Mouse (Mus musculus): ENCODE data around the gene Tmem51.

Tmem51 gene

DNA sequence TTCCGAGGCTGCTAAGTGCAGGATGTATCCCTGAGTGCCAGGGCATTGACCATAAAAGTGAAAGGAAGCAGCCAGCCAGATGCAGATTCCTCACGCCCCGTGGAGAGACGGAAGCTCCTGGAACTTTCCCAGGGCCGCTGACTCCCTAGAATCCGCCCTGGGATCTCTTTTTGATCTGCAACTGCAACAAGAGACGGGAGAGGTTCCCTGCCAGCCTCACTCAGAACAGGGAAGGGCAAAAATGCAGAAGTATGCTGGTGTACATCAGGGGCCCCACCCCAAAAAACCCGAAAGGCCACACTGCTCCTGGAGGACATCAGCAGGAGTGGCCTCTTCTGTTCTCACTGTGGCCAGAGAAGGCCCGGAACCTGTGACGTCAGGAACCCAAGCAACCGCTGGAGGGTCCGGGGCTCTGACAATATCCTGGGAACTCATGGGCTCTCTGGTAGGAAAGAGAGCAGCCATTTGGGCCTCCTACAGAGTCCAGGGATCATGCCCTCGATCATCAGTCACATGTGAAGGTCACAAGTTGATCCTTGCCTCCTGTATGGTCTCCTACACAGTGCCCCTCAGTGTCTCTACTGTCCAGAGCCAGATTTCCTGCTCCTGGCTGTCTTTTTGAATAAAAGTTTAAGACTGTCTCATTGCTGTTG lies 2.3 kb downstream of the Tmem51 start:
- no peak for DNase-seq (ENCODE audit: extremely low read depth, low read depth, low spot score)

- no peak for DNase-seq (ENCODE audit: extremely low read depth, low read depth, low spot score)
Observed at GRCm38 (mm10) chr4:142080901-142081630, 3.0 kb downstream of the Tmem51 start.

- DNase-seq (ENCODE audit: extremely low read depth, low read depth, low spot score), result no peak
Observed at GRCm38 (mm10) chr4:142080487-142080767, 3.7 kb downstream of the Tmem51 start.

DNA sequence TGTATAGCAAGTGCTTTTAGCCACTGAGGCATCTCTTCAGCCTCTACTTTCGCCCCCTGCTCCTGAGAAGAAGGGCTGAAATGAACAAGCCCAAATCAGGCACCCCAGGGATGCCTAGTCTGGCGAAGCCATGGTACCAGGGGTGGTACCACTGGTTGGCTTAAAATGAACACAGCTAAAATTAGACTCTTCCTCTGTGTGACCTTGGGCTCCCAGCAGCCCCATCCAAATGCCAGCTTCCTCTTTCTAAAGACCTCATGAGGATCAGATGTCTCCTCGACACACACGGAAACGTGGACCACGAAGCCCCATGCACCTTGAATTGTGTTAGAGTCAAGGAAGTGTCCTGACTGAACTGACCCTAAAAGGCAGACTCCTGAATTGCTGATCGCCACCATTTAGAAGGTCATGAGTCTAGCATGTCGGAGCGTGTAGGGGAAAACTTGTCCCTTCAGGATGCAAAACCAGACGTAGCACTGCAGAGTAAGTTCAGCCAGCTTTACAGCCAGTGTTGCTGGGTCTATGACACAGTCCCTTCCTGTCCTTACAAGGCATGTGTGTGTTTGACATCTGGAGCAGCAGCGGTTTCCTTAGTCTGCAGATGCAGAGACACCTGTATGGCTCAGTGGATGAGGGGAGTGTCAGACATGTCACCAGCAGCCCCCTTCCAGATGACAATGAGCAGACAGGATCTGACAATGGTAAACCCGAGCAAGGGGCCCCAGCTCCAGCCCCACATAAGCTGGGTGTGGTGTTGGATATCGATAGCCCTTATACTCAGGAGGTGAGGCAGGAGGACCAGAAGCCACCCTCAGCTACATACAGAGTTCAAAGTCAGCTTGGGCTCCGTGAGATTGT lies 4.2 kb downstream of the Tmem51 start:
- DNase-seq (ENCODE audit: extremely low read depth, low read depth, low spot score), result no peak

DNA sequence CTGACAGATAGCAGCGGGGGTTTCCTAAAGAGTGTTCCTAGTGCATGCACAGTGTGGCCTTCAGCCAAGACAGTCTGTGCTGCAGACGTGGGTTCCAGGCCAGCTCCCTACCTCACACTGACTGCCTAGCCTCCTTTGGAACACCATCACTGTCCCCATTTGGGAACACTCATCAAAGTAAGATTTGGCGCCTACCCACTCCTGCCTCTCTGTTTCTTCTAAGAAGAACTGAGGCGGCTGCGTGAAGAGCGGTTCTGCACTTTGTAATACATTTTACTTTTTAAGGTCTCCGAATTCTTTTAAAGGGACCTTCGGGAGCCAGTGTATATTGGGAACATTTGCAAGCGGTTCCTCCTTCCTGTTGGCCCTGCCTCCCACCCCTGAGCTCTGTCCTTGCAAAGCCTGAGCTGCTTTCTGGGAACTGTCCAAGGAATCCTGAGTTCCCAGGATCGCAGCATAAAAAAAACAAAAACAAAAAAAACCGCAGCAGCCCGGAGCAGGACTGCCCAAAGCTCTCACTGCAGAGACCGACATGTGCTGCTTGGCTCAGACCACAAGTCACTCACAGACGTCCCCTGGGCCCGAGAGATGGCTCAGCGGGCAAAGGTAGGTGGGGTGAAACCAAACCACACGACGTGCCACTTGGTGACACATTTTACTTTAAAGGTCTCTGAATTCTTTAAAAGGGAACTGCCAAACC lies 6.4 kb downstream of the Tmem51 start:
- no peak for DNase-seq (ENCODE audit: extremely low read depth, low read depth, low spot score)

GRCm38 (mm10) chr4:142076883-142077282 lies 7.2 kb downstream of the Tmem51 start:
- DNase-seq (ENCODE audit: extremely low read depth, low read depth, low spot score), result no peak

- DNase-seq (ENCODE audit: extremely low read depth, low read depth, low spot score), result no peak
Observed at GRCm38 (mm10) chr4:142075931-142076330, 8.2 kb downstream of the Tmem51 start.

- DNase-seq (ENCODE audit: extremely low read depth, low read depth, low spot score), result no peak
Observed at GRCm38 (mm10) chr4:142074060-142074732, 9.9 kb downstream of the Tmem51 start.

DNA sequence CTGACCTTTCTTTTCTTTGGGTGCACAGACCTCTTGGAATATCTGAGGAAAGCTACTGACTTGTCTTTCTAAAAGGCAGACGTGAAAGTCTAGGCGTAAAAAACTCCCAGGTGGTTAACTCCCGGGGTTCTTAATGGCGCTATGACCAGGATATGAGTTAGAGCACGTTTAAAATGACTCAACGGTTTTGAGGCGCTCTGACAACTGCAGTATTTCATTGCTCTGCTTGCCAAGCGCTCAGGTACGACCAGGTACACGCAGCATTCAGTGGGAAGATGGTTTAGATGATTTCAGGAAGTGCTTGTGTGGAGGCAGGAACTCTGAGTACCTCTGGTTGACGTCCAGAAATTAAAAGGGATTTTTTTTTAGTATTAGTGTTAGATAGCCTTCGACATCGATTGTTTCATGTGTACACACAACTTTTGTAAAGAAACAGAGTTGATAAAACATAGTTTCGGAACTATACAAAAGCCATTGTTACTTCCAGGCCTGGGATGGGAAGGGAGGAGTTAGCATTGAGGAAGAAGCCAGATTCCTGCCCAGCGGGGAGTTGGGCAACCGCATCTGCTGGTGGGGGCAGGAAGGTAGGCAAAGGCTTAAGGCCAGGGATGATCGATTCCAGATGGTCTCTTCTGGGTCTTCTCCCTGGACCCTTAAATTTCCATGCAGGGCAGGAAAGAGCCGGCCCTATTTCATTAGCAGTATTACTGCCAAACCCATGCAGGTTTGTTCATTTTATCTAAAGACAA lies 12.7 kb downstream of the Tmem51 start:
- peak; percentile 64 for DNase-seq (ENCODE audit: extremely low read depth, low read depth, low spot score)

DNA sequence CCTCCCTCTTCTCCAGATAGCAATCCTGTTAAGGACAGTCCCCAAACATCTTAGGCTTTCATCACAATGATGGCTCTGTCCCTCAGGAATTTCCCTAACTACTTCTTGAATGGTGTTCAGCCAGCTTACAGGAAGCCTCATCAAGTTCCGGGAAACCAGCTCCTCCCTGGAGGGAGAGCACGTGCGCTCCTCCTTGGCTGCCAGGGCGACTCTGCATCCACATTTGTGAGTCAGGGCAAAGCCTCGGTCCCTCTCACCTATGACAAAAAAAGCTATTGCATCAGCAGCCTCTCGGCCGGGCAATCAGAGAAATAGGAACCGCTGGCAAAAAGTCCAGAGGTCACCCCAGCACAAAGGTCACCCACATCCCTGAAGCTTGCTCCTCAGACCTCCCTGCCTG lies 13.3 kb downstream of the Tmem51 start:
- no peak for DNase-seq (ENCODE audit: extremely low read depth, low read depth, low spot score)

DNA sequence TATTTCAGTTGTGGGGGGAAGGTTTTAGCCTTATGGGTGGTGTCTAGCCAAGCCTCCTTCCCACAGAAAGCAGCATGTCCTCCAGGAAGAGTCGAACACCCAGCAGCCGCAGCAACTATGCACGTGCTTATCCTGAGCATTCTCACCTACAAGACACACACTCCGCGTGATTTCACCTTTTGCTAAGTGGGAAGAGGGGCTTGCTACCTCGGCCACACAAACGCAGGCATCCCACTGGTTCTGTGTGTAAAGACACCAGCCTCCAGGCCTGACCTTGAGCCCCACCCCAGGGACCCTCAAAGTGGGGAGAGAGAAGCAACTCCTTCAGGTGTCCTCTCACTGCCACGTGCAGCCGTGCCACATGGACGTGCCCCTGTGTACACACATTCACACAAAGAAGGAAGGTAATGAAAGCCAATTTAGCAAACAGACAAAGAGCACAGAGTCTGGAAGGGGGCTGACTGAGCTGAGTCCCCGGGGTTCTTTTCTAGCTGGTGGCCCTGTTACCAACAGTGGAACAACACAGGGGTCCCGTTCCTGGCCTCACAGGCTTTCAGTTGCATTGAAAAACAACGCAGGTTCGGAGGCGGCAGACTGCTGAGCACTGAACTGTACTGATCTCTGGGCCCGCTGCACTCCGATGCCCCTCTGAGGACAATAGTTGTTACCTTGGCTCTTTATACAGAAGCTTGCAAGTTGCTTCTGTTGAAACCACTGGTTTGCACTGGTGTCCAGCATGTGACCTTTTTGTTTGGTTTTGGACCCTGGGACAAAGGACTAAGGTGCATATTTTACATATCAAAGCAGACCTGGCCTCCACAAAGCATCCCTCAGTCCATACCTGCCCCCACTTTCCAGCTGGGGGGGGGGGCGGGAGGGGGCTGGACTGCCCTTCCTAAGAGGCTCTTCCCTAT lies 14.9 kb downstream of the Tmem51 start:
- no peak for DNase-seq (ENCODE audit: extremely low read depth, low read depth, low spot score)

DNA sequence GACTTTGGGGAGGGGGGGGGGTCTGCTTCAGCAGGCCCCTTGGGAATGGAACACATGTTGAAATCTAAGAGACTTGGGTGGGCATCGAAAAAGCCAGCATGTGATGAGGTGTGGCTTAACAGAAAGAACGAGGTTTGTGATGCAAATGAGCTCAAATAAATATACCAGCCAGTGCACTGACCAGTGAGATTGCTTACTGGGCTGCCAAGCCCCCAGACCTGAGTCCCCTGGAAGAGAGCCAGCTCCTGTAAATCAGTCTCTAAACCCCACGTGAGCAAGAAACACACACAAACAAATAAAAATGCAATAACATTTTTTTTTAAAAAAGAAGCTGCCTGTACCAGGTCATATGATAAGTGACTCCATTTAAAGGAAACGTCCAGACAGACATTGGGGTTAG lies 17.5 kb downstream of the Tmem51 start:
- no peak for DNase-seq (ENCODE audit: extremely low read depth, low read depth, low spot score)

DNA sequence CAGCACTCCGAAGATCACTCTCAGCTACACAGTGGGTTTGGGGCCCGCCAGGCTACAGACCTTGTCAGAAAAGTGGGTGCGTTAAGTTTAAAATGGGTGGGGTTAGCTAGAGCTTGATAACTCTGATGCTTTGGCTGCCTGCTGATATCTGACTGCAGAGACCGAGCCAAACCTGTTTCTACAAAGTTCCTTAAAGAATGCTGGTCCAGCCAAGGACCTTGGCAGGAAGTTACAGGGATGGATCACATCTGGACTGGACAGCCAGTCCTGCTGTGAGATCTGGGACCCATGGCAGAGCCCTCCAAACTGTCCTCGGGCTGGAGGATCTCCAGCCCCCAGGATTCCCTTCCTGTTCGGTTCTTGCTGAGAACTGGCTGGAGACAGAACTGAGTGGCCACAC lies 18.3 kb downstream of the Tmem51 start:
- DNase-seq (ENCODE audit: extremely low read depth, low read depth, low spot score), result no peak

DNA sequence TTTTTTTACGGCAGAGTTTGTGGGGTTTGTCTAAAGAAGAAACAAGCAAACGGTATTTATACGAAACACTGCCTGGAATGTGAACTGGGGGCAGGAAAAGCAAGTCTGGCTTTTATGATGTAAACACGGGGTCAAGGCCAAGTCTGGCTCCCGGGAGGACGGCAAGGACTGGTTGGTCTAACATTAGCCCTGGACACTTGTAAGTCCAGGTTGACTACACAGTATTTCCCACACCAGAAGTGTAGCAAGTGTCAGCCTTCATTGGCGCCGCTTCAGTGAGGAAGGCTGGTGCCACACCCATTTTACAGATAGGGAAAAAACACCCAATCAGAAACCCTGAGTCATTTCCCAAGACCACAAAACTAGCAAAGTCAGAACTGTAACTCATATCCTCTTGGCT lies 18.8 kb downstream of the Tmem51 start:
- no peak for DNase-seq (ENCODE audit: extremely low read depth, low read depth, low spot score)

- DNase-seq (ENCODE audit: extremely low read depth, low read depth, low spot score), result no peak
Observed at GRCm38 (mm10) chr4:142064582-142065228, 19.4 kb downstream of the Tmem51 start.

GRCm38 (mm10) chr4:142063057-142063534 lies 21.0 kb downstream of the Tmem51 start:
- no peak for DNase-seq (ENCODE audit: extremely low read depth, low read depth, low spot score)

DNA sequence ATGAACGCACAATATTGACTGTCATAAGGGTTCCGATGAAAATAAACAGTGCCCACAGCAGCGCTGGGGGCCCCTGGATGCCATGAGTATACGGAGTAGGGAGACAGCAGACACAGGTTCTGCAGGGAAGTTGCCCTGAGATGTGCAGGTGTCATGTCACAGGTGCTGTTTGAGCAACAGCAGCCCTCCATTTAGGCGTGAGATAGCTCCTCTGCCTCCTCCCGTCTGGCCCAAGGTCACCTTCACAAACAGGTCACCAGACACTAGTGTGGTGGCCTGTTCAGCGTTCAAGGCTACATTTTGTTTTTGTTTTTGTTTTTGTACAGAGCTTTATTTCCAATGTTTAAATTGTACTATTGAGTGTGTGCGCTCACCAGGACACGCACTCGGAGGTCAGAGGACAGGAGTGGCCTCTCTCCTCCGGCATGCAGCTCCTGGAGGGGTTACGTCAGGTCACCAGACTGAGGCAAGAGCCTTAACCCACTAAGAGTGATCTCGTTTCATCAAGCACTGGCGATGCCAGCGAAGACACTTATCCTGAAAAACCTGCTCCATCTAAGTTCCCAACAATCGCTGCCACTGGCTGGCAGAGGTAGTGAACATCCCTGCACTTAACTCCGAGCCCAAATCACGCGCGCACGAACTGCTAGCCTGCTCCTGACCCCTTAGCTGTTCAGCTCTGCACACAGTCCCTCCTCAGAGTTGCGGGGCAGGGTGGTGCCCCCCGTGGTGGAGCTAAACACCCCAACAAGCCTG lies 22.4 kb downstream of the Tmem51 start:
- DNase-seq (ENCODE audit: extremely low read depth, low read depth, low spot score), result peak; percentile 68

All from fat pad, adult 2 months (tissue).